Mouse (Mus musculus) liver, embryonic 16.5 days (tissue): ENCODE measurements around the gene Klri2. TPM values are rescaled to one million over a fixed set of nuclear protein-coding genes. Genes with fewer than 3 reads are reported as not detected.
"Not testable (repeated sequence)": the region's sequence is repeated elsewhere in the genome, so short reads cannot be mapped to it uniquely, and the experiment has no call there.

Experiments
- ATAC-seq: fragments of 200-750 bp; cut with Nextera tagmentation; 2 replicates; pipeline ENCODE4 v1.8.0; 2017; ENCODE audit warnings: low read depth, mild to moderate bottlenecking, moderate number of reproducible peaks, moderate library complexity
- H3K27ac ChIP-seq: fragments of 300-500 bp; sonication (generic); 2 replicates; pipeline ENCODE4 v1.5.1; 2014; ENCODE audit warnings: mild to moderate bottlenecking, low read length
- H3K27me3 ChIP-seq: fragments of 300-500 bp; sonication (generic); 2 replicates; pipeline ENCODE4 v1.6.1; 2014; ENCODE audit warnings: low read depth, low read length, mixed read lengths; ENCODE audit not compliant: control insufficient read depth, insufficient read depth
- H3K36me3 ChIP-seq: fragments of 300-500 bp; sonication (generic); 2 replicates; pipeline ENCODE4 v1.6.1; 2014; ENCODE audit warnings: mild to moderate bottlenecking; ENCODE audit not compliant: control insufficient read depth, insufficient read depth
- H3K4me1 ChIP-seq: fragments of 300-500 bp; sonication (generic); 2 replicates; pipeline ENCODE4 v1.6.1; 2014; ENCODE audit warnings: low read depth, low read length, mixed read lengths; ENCODE audit not compliant: control insufficient read depth
- H3K4me2 ChIP-seq: fragments of 300-500 bp; sonication (generic); 2 replicates; pipeline ENCODE4 v1.6.1; 2014; ENCODE audit warnings: low read depth, low read length, mixed read lengths
- H3K4me3 ChIP-seq: fragments of 300-500 bp; sonication (generic); 2 replicates; pipeline ENCODE4 v1.5.1; 2014; ENCODE audit warnings: low read depth, mild to moderate bottlenecking, low read length
- H3K9ac ChIP-seq: fragments of 300-500 bp; sonication (generic); 2 replicates; pipeline ENCODE4 v1.6.1; 2014; ENCODE audit warnings: low read depth, low read length
- H3K9me3 ChIP-seq: fragments of 300-500 bp; sonication (generic); replicated peaks from 2 replicates; pipeline ENCODE4 v1.6.1; 2016; ENCODE audit warnings: low read length; ENCODE audit not compliant: control insufficient read depth
- WGBS: fragments of 180-500 bp; shearing (Covaris S2); extraction: QIAGEN DNeasy Blood & Tissue Kit; methylation state at CpG from one replicate; pipeline ENCODE4 v1.1.7; 2014; ENCODE audit not compliant: insufficient replicate concordance; 5-methylcytosine and 5-hydroxymethylcytosine counted together
- polyA plus RNA-seq: library from polyadenylated mRNA; unstranded; fragments of >200 nt; fragmentation: Nextera tagmentation; extraction: Ambion mirVana; gene quantifications from 2 replicates; pipeline ENCODE4 v1.2.1, GENCODE M21; 2015

Klri2 gene
- 0.02 and 0.07 TPM in 2 replicates for polyA plus RNA-seq

DNA sequence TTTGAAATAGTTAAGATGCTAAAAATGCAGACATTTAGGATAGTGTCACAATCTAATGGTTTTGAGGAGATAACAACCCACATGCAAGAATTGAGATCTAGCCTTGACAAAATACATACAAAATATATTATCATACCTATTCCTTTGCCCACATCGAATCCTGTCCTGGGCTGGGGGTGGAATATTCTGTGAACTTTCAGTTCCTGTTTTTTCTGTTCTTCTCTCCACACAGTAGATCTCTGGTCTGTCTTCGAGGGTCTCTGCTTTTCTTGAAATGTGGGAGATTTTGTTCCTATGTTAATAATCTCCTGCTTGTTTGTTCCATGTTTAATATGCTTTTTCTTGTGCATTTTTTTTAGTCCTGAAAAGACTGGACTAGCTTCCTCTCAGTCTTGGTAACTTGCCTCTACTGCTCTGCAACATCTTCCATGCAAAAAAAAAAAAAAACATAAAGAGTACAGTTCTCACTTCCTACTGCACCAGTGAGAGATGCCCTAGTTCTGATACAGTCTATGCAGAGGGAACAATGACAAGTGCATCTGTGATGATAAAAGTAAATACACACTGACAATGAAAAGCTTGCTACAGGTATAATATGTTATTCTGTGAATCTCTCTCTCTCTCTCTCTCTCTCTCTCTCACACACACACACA is at the start of gene Klri2:
Gene Klri2 (minus strand): TSS at position 416 of the 653 bp plus-strand sequence.
- Histone ChIP-seq H3K9ac (no peak within 1 kb of the TSS), H3K27ac (no peak within 1 kb of the TSS), H3K36me3 (no peaks in the 10 kb centered on the region), H3K9me3 (no peaks in the 10 kb centered on the region), H3K4me1 (no peaks in the 10 kb centered on the region), H3K4me3 (no peak within 1 kb of the TSS), H3K4me2 (no peak within 1 kb of the TSS), H3K27me3 (no peaks in the 10 kb centered on the region)
- no peak for ATAC-seq
- 20% methylated on average over 2 of the region's 2 CpGs for WGBS

- not testable (repeated sequence) for H3K27ac ChIP-seq, H3K36me3 ChIP-seq, ATAC-seq, H3K9ac ChIP-seq, H3K4me3 ChIP-seq, H3K4me1 ChIP-seq, H3K4me2 ChIP-seq, H3K27me3 ChIP-seq, H3K9me3 ChIP-seq
- 62% methylated on average over 3 of the region's 3 CpGs for WGBS
Measured at GRCm38 (mm10) chr6:129784170-129784569, 43.9 kb upstream of the Klri2 start, which contains the start of gene Gm156. Gene Gm156 (minus strand): TSS chr6:129784270.

- Histone ChIP-seq H3K4me1 (no peaks in the 10 kb centered on the region), H3K9me3 (no peaks in the 10 kb centered on the region), H3K9ac (no peak overlapping the region), H3K27me3 (no peaks in the 10 kb centered on the region), H3K27ac (no peak overlapping the region), H3K4me2 (no peak overlapping the region), H3K36me3 (no peaks in the 10 kb centered on the region), H3K4me3 (no peak overlapping the region)
- ATAC-seq, result no peak
- 47% methylated on average over 3 of the region's 3 CpGs for WGBS
Measured at GRCm38 (mm10) chr6:129747654-129748032, 7.4 kb upstream of the Klri2 start.

DNA sequence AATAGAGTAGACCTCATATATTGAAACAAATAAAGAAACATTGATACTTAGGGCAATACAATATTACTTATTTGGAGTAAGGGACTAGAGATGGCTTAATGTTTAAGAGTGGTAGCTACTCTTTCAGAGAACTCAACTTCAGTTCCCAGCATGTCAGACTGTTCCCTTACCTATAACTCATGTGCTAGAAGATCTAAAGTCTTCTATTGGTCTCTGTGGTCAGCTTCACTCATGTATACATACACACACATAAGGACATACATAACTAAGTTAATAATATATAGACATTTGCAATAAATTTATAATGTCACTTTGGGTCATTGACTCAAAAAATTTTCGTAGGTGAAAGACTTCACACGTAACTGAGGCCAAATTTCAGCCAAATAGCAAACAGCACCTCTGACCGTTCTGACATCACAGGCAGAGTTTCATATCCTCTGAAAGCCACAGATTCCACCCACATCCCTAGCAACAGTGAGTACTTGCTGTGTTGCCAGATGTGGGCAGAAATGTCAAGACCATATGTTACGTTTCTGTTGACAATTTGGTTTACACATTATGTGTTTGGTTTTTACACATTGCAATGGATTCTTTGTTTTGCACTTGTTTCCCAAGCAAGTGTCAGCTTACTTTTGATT is 6.9 kb upstream of the Klri2 start:
- 45% methylated on average over 4 of the region's 4 CpGs for WGBS
- no peaks in the 10 kb centered on the region for H3K27me3 ChIP-seq
- H3K4me2 ChIP-seq, result no peak overlapping the region
- no peak overlapping the region for H3K27ac ChIP-seq
- no peaks in the 10 kb centered on the region for H3K36me3 ChIP-seq
- H3K9ac ChIP-seq, result no peak overlapping the region
- no peaks in the 10 kb centered on the region for H3K4me1 ChIP-seq
- H3K9me3 ChIP-seq, result no peaks in the 10 kb centered on the region
- ATAC-seq, result no peak
- no peak overlapping the region for H3K4me3 ChIP-seq

- no peaks in the 10 kb centered on the region for H3K9me3 ChIP-seq
- WGBS, result 41% methylated on average over 3 of the region's 3 CpGs
- no peak for ATAC-seq
- no peak overlapping the region for H3K4me2 ChIP-seq
- no peaks in the 10 kb centered on the region for H3K36me3 ChIP-seq
- H3K27ac ChIP-seq, result no peak overlapping the region
- H3K9ac ChIP-seq, result no peak overlapping the region
- no peaks in the 10 kb centered on the region for H3K4me1 ChIP-seq
- no peak overlapping the region for H3K4me3 ChIP-seq
- no peaks in the 10 kb centered on the region for H3K27me3 ChIP-seq
Measured at GRCm38 (mm10) chr6:129746151-129746550, 5.9 kb upstream of the Klri2 start.

- Histone ChIP-seq H3K27me3 (no peaks in the 10 kb centered on the region), H3K27ac (no peak overlapping the region), H3K9ac (no peak overlapping the region), H3K36me3 (no peaks in the 10 kb centered on the region), H3K4me1 (no peaks in the 10 kb centered on the region), H3K4me2 (no peak overlapping the region), H3K9me3 (no peaks in the 10 kb centered on the region), H3K4me3 (no peak overlapping the region)
- no peak for ATAC-seq
Measured at GRCm38 (mm10) chr6:129736414-129736813, 3.9 kb downstream of the Klri2 start.

DNA sequence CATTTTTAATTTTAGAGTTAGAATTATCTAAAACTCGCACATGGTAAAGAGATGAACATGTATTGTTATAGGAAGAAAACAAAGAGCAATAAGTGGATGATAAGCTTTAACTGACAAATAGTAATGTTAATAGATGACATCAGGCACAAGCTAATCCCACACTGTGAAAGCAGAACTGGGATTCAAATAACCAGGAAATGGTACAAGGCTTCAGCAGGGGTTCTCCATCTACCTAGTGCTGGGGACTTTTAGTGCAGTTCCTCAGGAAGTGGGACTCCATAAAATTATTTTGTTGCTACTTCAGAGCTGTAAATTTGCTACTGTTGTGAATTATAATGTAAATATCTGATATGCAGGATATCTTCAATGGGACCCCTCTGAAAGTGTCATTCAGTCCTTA is 13.0 kb downstream of the Klri2 start:
- Histone ChIP-seq H3K9me3 (no peaks in the 10 kb centered on the region), H3K9ac (no peak overlapping the region), H3K36me3 (no peaks in the 10 kb centered on the region), H3K4me2 (no peak overlapping the region), H3K27ac (no peak overlapping the region), H3K27me3 (no peaks in the 10 kb centered on the region), H3K4me1 (no peaks in the 10 kb centered on the region), H3K4me3 (no peak overlapping the region)
- ATAC-seq, result no peak
- 65% methylated on average over 1 of the region's 1 CpGs for WGBS

DNA sequence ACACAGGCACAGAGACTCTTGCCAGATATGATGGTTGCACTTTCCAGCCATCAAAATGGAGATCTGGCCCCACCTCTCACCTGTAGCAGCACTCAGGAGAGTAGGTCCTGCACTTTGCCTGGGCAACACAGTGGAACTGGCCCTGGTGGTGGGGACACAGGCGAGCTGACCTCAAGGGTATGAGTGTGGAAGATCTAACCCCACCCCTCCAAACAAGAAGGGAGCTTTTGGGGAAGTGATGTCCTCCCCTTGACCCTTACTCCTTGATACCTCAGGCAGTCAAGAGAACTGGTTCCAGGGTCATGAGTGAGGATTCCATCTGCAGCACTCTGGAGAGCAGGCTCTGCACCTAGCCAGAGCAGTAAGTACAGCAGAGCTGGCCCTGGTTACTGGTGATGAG is 18.9 kb downstream of the Klri2 start:
- Histone ChIP-seq H3K9me3 (no peaks in the 10 kb centered on the region), H3K4me3 (no peak overlapping the region), H3K27me3 (no peaks in the 10 kb centered on the region), H3K4me1 (no peaks in the 10 kb centered on the region), H3K4me2 (no peak overlapping the region), H3K27ac (no peak overlapping the region), H3K36me3 (no peaks in the 10 kb centered on the region), H3K9ac (no peak overlapping the region)
- WGBS, result 10% methylated on average over 1 of the region's 1 CpGs
- no peak for ATAC-seq

DNA sequence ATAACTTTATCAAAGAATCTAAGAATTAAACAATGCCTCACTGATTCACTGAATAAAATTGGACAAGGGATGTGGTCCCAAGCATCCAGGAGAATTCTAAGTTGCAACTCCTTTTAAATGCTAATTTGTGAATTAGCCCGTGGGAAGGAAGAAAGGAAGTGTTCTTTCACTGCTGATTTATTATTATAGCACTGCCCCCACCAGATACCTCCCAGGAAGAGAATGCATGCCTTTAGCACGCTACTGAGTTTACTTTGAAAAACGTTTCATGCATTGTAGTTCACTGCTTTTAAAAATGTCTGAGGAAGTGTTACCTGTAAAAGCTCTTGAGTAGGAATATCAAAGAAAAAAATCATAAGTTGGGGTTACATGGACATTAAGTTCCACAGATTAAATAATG is 19.8 kb downstream of the Klri2 start:
- WGBS, result 9% methylated on average over 3 of the region's 3 CpGs
- H3K4me1 ChIP-seq, result no peaks in the 10 kb centered on the region
- H3K9ac ChIP-seq, result no peak overlapping the region
- H3K4me2 ChIP-seq, result no peak overlapping the region
- no peak overlapping the region for H3K27ac ChIP-seq
- no peaks in the 10 kb centered on the region for H3K27me3 ChIP-seq
- H3K36me3 ChIP-seq, result no peaks in the 10 kb centered on the region
- H3K4me3 ChIP-seq, result no peak overlapping the region
- H3K9me3 ChIP-seq, result no peaks in the 10 kb centered on the region
- ATAC-seq, result no peak
